Mouse (Mus musculus) intestine, embryonic 16.5 days (tissue): ENCODE measurements around the gene Rnase10. TPM values are rescaled to one million over a fixed set of nuclear protein-coding genes. Genes with fewer than 3 reads are reported as not detected.
"Not testable (repeated sequence)": the region's sequence is repeated elsewhere in the genome, so short reads cannot be mapped to it uniquely, and the experiment has no call there.

ENCODE experiments used
- ATAC-seq: fragments of 200-750 bp; cut with Nextera tagmentation; 2 replicates; pipeline ENCODE4 v1.8.0; 2017; ENCODE audit warnings: moderate TSS enrichment, moderate library complexity
- H3K27ac ChIP-seq: fragments of 300-500 bp; sonication (generic); 2 replicates; pipeline ENCODE4 v1.5.1; 2014; ENCODE audit warnings: mild to moderate bottlenecking, low read length
- H3K27me3 ChIP-seq: fragments of 300-500 bp; sonication (generic); replicated peaks from 2 replicates; pipeline ENCODE4 v1.6.1; 2014; ENCODE audit warnings: low read length, control low read depth, mixed read lengths; ENCODE audit not compliant: control insufficient read depth, insufficient read depth
- H3K36me3 ChIP-seq: fragments of 300-500 bp; sonication (generic); 2 replicates; pipeline ENCODE4 v1.6.1; 2014; ENCODE audit warnings: low read length, control low read depth; ENCODE audit not compliant: control insufficient read depth, insufficient read depth
- H3K4me1 ChIP-seq: fragments of 300-500 bp; sonication (generic); 2 replicates; pipeline ENCODE4 v1.6.1; 2014; ENCODE audit warnings: low read length, control low read depth, mixed read lengths; ENCODE audit not compliant: control insufficient read depth, insufficient read depth
- H3K4me2 ChIP-seq: fragments of 300-500 bp; sonication (generic); 2 replicates; pipeline ENCODE4 v1.6.1; 2014; ENCODE audit warnings: low read depth, low read length, control low read depth
- H3K4me3 ChIP-seq: fragments of 300-500 bp; sonication (generic); 2 replicates; pipeline ENCODE4 v1.5.1; 2014; ENCODE audit warnings: mild to moderate bottlenecking, low read length
- H3K9ac ChIP-seq: fragments of 300-500 bp; sonication (generic); 2 replicates; pipeline ENCODE4 v1.6.1; 2014; ENCODE audit warnings: low read depth, low read length
- H3K9me3 ChIP-seq: fragments of 300-500 bp; sonication (generic); 2 replicates; pipeline ENCODE4 v1.6.1; 2016; ENCODE audit warnings: low read length, control low read depth; ENCODE audit not compliant: control insufficient read depth
- WGBS: fragments of 180-500 bp; shearing (Covaris S2); extraction: QIAGEN DNeasy Blood & Tissue Kit; methylation state at CpG from one replicate; pipeline ENCODE4 v1.1.7; 2014; 5-methylcytosine and 5-hydroxymethylcytosine counted together
- polyA plus RNA-seq: library from polyadenylated mRNA; unstranded; fragments of >200 nt; fragmentation: Nextera tagmentation; extraction: Ambion mirVana; gene quantifications from 2 replicates; pipeline ENCODE4 v1.2.1, GENCODE M21; 2015

The Rnase10 gene
- polyA plus RNA-seq, 1 experiment from 2014 or later = 0.20 TPM

DNA sequence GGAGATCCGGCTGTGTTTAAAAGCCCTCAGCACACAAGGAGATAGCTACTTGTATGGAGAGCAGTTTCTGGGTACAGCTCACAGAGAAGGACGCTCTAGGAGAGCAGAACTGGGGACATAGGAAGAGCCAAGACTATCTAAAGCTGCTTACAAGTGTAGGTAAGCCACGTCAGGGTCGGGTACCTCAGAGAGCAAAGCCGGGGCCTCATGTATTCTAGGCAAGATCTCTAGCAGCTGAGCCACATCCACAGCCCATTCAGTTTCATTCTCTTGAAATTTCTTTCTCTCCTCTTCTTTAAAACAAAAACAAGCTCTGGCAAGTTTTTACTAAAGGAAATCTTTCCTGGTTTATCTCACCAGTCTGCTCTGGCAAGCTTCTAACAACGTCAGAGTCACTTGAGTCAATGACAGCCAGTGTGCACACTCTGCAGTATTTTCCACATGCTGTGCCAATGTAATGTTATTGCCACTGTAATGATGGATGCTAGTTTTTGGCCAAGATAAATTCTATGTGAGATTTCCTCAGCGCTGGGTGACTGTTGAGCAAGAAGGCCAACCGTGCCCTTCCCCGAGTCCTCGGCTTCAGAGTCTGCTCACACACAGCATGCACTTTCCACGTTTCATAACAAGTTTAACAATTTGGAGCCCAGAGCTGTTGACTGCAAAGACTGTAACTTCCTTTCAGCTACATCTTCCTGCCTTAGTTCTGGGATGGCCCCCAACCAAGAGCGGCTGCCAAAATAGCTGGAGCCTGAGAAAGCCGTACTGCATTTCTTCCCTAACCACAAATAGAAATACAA lies 563 bp downstream of the Rnase10 start:
- no peaks in the 10 kb centered on the region for H3K4me1 ChIP-seq
- H3K27me3 ChIP-seq = no peaks in the 10 kb centered on the region
- H3K36me3 ChIP-seq = no peaks in the 10 kb centered on the region
- H3K9me3 ChIP-seq = no peaks in the 10 kb centered on the region
- peak overlapping the region; percentile 9; the same call in 1 of the 2 replicates for H3K4me2 ChIP-seq
- no peak overlapping the region for H3K4me3 ChIP-seq
- ATAC-seq = peak; percentile 81
- H3K27ac ChIP-seq = peak overlapping the region; percentile 76
- WGBS = 47% methylated on average over 13 of the region's 13 CpGs
- peak overlapping the region; percentile 31; the same call in 1 of the 2 replicates for H3K9ac ChIP-seq

DNA sequence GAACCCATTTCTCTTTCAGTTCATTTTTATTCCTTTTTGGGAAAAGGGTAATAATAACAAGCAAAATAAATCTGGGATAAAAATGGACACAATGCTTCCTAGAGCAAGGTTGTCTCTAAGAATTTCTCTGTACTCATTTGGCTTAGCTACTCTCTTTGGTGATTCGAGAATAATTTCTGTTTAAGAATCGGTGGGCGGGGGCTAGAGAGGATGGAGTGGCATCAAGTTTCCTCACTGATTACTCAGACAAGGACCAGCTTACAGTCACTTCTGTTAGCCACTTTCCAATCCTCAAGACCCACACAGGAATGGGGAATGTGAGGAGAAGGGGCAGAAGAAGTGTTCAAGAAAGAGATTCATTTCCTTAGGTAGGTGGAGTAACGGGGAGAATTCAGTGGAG lies 1.2 kb downstream of the Rnase10 start:
- H3K4me3 ChIP-seq = no peak overlapping the region
- no peaks in the 10 kb centered on the region for H3K36me3 ChIP-seq
- peak overlapping the region; percentile 83 for H3K27ac ChIP-seq
- ATAC-seq = no peak
- no peak overlapping the region for H3K9ac ChIP-seq
- no peak overlapping the region for H3K4me2 ChIP-seq
- WGBS = 74% methylated on average over 4 of the region's 4 CpGs
- no peaks in the 10 kb centered on the region for H3K4me1 ChIP-seq
- H3K27me3 ChIP-seq = no peaks in the 10 kb centered on the region
- H3K9me3 ChIP-seq = no peaks in the 10 kb centered on the region

DNA sequence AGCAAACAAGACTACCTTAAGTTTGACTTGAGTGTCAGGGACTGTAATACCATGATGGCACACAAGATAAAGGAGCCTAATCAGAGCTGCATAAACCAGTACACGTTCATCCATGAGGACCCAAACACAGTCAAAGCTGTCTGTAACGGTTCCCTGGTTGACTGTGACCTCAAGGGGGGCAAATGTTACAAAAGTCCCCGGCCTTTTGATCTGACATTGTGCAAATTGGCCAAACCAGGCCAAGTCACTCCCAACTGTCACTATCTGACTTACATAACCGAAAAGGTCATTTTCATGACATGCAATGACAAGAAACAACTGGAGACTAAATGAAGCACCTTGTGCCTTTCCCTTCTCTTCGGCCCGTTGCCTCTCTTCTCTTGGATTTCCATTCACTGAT lies 2.0 kb downstream of the Rnase10 start:
- 87% methylated on average over 6 of the region's 6 CpGs for WGBS
- ATAC-seq = no peak
- peak overlapping the region; percentile 83 for H3K27ac ChIP-seq

DNA sequence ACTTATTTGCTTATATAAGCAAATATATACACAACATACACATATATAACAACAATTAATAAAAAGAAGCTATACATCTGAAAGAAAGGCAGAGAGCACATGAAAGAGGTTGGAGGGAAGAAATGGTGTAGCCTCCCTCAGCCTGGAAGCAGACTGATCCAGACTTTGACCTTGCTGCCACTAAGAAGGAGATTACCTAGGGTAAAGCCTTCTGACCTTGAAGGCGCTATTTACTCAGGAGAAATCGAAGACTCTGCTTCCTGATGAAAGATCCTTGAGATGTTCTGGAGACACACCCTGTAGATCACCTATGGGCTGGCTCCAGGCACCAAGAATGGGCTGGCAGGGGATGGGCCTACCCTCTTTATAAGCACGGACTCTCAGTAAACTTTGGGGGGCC lies 7.2 kb downstream of the Rnase10 start:
- not testable (repeated sequence) for H3K36me3 ChIP-seq, H3K4me3 ChIP-seq, H3K9me3 ChIP-seq, H3K9ac ChIP-seq, H3K4me1 ChIP-seq, H3K27me3 ChIP-seq, H3K4me2 ChIP-seq, H3K27ac ChIP-seq
- ATAC-seq = 0 out of 2 replicates have a peak, but pooled peaks have one; percentile 58
- WGBS = 69% methylated on average over 3 of the region's 3 CpGs

More for the DNA sequence above, 2.0 kb downstream of the Rnase10 start:
- Histone ChIP-seq H3K4me3 (no peak overlapping the region), H3K27me3 (no peaks in the 10 kb centered on the region), H3K9ac (no peak overlapping the region), H3K4me1 (no peaks in the 10 kb centered on the region), H3K9me3 (no peaks in the 10 kb centered on the region), H3K36me3 (no peaks in the 10 kb centered on the region), H3K4me2 (no peak overlapping the region)

DNA sequence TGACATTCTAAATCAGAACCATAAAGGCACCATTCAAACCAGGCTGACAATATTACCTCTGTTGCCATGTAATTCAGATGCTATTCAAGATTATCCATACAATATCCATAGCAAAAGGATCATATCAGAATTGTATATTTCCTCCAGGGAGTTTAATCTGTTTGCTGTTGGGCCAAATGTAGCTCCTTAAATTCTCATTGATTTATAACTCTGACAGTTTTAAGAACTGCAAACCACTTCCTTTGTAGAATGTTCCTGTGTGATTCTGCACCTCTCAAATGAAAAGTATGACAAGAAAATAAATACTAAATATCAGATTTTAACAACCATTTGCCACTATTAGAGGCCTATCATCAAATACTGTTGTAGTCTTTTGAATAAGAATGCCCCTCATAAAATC lies 8.2 kb downstream of the Rnase10 start:
- no peaks in the 10 kb centered on the region for H3K4me1 ChIP-seq
- H3K27me3 ChIP-seq = no peaks in the 10 kb centered on the region
- no peak overlapping the region for H3K27ac ChIP-seq
- ATAC-seq = no peak
- H3K9me3 ChIP-seq = 0 out of 2 replicates have a peak, but pooled peaks cover 4% of the 10 kb centered on the region
- H3K9ac ChIP-seq = no peak overlapping the region
- no peak overlapping the region for H3K4me2 ChIP-seq
- H3K4me3 ChIP-seq = no peak overlapping the region
- H3K36me3 ChIP-seq = no peaks in the 10 kb centered on the region

DNA sequence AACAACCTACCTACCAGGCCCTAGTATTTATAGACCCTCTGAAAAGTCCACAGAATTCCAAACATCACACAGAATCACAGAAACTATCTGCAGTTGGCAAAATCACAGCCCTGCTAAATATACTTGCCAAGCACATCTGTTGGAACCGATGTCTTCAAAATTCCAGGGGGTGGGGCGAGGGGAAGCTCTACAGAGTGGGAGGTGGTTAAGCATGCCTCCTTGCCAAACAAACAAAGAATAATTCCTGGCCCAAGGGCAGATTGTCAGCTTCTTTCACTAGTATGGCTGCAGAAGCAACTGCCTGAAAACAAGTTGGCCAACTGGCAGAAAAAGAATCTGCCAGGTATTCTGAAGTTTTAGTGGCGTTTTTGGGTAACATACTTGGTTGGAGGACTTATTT lies 9.7 kb downstream of the Rnase10 start:
- H3K9me3 ChIP-seq = 0 out of 2 replicates have a peak, but pooled peaks cover 4% of the 10 kb centered on the region
- ATAC-seq = 0 out of 2 replicates have a peak, but pooled peaks have one; percentile 40
- H3K27me3 ChIP-seq = no peaks in the 10 kb centered on the region
- H3K27ac ChIP-seq = no peak overlapping the region
- no peaks in the 10 kb centered on the region for H3K4me1 ChIP-seq
- no peaks in the 10 kb centered on the region for H3K36me3 ChIP-seq
- H3K9ac ChIP-seq = no peak overlapping the region
- WGBS = 50% methylated on average over 3 of the region's 3 CpGs
- H3K4me3 ChIP-seq = no peak overlapping the region
- no peak overlapping the region for H3K4me2 ChIP-seq

DNA sequence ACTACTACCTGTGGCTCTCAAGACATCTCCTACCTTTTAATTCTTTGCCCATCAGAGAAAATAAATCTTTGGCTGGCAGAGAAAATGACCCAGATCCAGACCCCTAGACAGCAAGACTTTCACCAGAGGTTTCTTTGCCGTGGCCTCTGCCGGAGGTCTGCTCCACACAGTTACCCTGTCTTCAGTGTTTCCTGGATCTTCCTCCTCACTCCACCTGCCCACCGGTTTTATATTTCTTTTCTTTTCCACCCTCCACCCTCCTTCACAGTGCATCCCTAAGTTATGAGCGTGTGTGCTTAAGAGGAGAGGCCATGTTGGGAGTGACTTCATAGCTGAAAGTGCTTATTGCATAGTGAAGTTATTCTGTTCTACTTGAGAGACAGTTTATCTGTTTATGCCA lies 15.9 kb downstream of the Rnase10 start:
- ATAC-seq = no peak
- Histone ChIP-seq H3K9me3 (0 out of 2 replicates have a peak, but pooled peaks cover 4% of the 10 kb centered on the region), H3K4me1 (no peaks in the 10 kb centered on the region), H3K4me2 (no peak overlapping the region), H3K27me3 (no peaks in the 10 kb centered on the region), H3K36me3 (no peaks in the 10 kb centered on the region), H3K4me3 (no peak overlapping the region), H3K9ac (no peak overlapping the region), H3K27ac (no peak overlapping the region)
- 78% methylated on average over 4 of the region's 4 CpGs for WGBS

DNA sequence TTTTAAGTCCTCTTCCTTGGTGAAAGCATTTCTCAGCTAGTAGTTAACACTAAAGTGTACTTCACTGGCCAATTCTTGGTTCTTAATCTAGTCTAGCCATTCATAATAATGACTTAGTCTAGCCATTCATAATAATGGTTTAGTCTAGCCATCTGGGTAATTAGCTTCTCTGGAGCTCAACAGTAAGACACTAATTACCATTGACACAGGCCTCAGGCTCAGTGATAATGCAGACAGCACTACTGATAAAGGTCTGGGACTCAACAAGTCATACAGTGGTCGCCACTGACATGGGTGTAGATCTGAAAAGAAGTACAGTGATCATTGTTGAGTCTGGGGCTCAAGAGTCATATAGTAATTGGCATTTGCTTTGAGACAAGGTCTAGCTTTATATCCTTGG lies 17.3 kb downstream of the Rnase10 start:
- ATAC-seq = no peak
- Histone ChIP-seq H3K4me1 (no peaks in the 10 kb centered on the region), H3K4me2 (no peak overlapping the region), H3K27me3 (no peaks in the 10 kb centered on the region), H3K27ac (no peak overlapping the region), H3K9me3 (0 out of 2 replicates have a peak, but pooled peaks cover 4% of the 10 kb centered on the region), H3K9ac (no peak overlapping the region), H3K36me3 (no peaks in the 10 kb centered on the region), H3K4me3 (no peak overlapping the region)
- 85% methylated on average over 1 of the region's 1 CpGs for WGBS

DNA sequence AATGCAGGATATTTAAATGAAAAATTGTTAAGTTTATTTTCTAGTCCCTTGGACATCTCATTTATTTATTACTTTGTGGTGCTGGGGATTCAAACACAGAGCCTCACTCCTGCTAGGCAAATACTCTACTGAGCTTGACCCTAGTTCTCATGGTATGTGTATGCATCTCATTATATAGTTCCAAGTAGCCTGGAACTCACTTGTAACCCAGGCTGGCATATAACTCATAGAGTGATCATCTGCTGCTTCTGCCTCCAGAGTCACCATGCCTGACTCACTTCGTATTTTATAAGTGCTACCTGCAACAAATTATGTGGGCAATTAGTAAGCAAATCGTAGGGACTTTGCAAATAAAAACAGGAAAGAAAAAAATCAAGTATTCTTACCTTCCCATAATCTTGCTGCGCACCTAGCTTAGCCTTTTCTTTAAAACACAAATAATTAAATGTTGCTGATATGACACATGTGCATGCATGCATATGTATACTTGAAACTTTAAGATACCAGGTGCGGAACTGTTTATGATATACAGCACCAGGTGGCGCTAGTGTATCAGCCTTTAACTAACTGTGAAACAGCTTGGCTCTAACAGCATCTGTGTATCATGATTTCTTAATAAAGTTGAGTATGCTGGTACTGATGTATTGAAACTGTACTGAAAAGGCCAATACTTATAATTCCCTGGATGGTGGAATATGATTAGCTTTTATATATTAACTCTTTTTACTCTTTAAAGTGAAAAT lies 19.0 kb downstream of the Rnase10 start:
- no peaks in the 10 kb centered on the region for H3K4me1 ChIP-seq
- no peak overlapping the region for H3K27ac ChIP-seq
- ATAC-seq = peak; percentile 65; the same call in 1 of the 2 replicates

More for the DNA sequence above, 19.0 kb downstream of the Rnase10 start:
- no peaks in the 10 kb centered on the region for H3K27me3 ChIP-seq
- 38% methylated on average over 5 of the region's 5 CpGs for WGBS
- no peak overlapping the region for H3K4me2 ChIP-seq
- H3K36me3 ChIP-seq = no peaks in the 10 kb centered on the region
- no peaks in the 10 kb centered on the region for H3K9me3 ChIP-seq
- H3K4me3 ChIP-seq = no peak overlapping the region
- H3K9ac ChIP-seq = no peak overlapping the region
